Mouse (Mus musculus): ENCODE measurements around the gene Iqcf4. TPM values are rescaled to one million over a fixed set of nuclear protein-coding genes. Genes with fewer than 3 reads are reported as not detected.

Iqcf4 gene
- not detected in 2 replicates for polyA plus RNA-seq (2014; fragmentation: Nextera tagmentation; extraction: Ambion mirVana)

GRCm38 (mm10) chr9:106570896-106571295 is at the start of gene Iqcf4:
Gene Iqcf4 (minus strand): TSS chr9:106570996.
- H3K27ac ChIP-seq (replicated peaks; ENCODE audit: low read depth, low read length): no peak within 1 kb of the TSS
- 87% methylated on average over 7 of the region's 7 CpGs for WGBS
- ATAC-seq (ENCODE audit: insufficient number of reproducible peaks, low FRiP score, low TSS enrichment, low read depth) (no peak), DNase-seq (ENCODE audit: low spot score) (no peak)
- H3K4me3 ChIP-seq (ENCODE audit: low read depth, low read length): no peak within 1 kb of the TSS
- H3K4me2 ChIP-seq (ENCODE audit: low read depth, severe bottlenecking): no peak within 1 kb of the TSS
- H3K9me3 ChIP-seq (ENCODE audit: control insufficient read depth, low read length): no peaks in the 10 kb centered on the region
- H3K9ac ChIP-seq (ENCODE audit: low read length): no peak within 1 kb of the TSS
- H3K4me1 ChIP-seq (ENCODE audit: control insufficient read depth, insufficient read depth, low read length): no peaks in the 10 kb centered on the region
- no peaks in the 10 kb centered on the region for H3K27me3 ChIP-seq (ENCODE audit: control insufficient read depth, insufficient read depth, low read length)
- no peaks in the 10 kb centered on the region for H3K36me3 ChIP-seq (ENCODE audit: control insufficient read depth, insufficient read depth, low read length)

GRCm38 (mm10) chr9:106617496-106617895 is 46.7 kb upstream of the Iqcf4 start:
- Histone ChIP-seq H3K27me3 (ENCODE audit: control insufficient read depth, insufficient read depth, low read length) (no peaks in the 10 kb centered on the region), H3K4me3 (ENCODE audit: low read depth, low read length) (no peak overlapping the region), H3K36me3 (ENCODE audit: control insufficient read depth, insufficient read depth, low read length) (no peaks in the 10 kb centered on the region), H3K4me1 (ENCODE audit: control insufficient read depth, insufficient read depth, low read length) (no peaks in the 10 kb centered on the region), H3K27ac (replicated peaks; ENCODE audit: low read depth, low read length) (no peak overlapping the region), H3K9ac (ENCODE audit: low read length) (no peak overlapping the region), H3K4me2 (ENCODE audit: low read depth, severe bottlenecking) (no peak overlapping the region), H3K9me3 (ENCODE audit: control insufficient read depth, low read length) (no peaks in the 10 kb centered on the region)
- no peak for DNase-seq (ENCODE audit: low spot score)
- ATAC-seq (ENCODE audit: insufficient number of reproducible peaks, low FRiP score, low TSS enrichment, low read depth): no peak
- WGBS: 84% methylated on average over 3 of the region's 3 CpGs

GRCm38 (mm10) chr9:106616306-106616705 is 45.5 kb upstream of the Iqcf4 start:
- 86% methylated on average over 9 of the region's 9 CpGs for WGBS
- Histone ChIP-seq H3K27ac (replicated peaks; ENCODE audit: low read depth, low read length) (no peak overlapping the region), H3K36me3 (ENCODE audit: control insufficient read depth, insufficient read depth, low read length) (no peaks in the 10 kb centered on the region), H3K27me3 (ENCODE audit: control insufficient read depth, insufficient read depth, low read length) (no peaks in the 10 kb centered on the region), H3K4me1 (ENCODE audit: control insufficient read depth, insufficient read depth, low read length) (no peaks in the 10 kb centered on the region), H3K9ac (ENCODE audit: low read length) (no peak overlapping the region), H3K4me3 (ENCODE audit: low read depth, low read length) (no peak overlapping the region), H3K9me3 (ENCODE audit: control insufficient read depth, low read length) (no peaks in the 10 kb centered on the region), H3K4me2 (ENCODE audit: low read depth, severe bottlenecking) (no peak overlapping the region)
- DNase-seq (ENCODE audit: low spot score) (no peak), ATAC-seq (ENCODE audit: insufficient number of reproducible peaks, low FRiP score, low TSS enrichment, low read depth) (no peak)

- Histone ChIP-seq H3K27ac (replicated peaks; ENCODE audit: low read depth, low read length) (no peak overlapping the region), H3K4me3 (ENCODE audit: low read depth, low read length) (no peak overlapping the region), H3K27me3 (ENCODE audit: control insufficient read depth, insufficient read depth, low read length) (no peaks in the 10 kb centered on the region), H3K4me1 (ENCODE audit: control insufficient read depth, insufficient read depth, low read length) (no peaks in the 10 kb centered on the region), H3K9ac (ENCODE audit: low read length) (no peak overlapping the region), H3K4me2 (ENCODE audit: low read depth, severe bottlenecking) (no peak overlapping the region), H3K36me3 (ENCODE audit: control insufficient read depth, insufficient read depth, low read length) (no peaks in the 10 kb centered on the region), H3K9me3 (ENCODE audit: control insufficient read depth, low read length) (no peaks in the 10 kb centered on the region)
- DNase-seq (ENCODE audit: low spot score) (no peak), ATAC-seq (ENCODE audit: insufficient number of reproducible peaks, low FRiP score, low TSS enrichment, low read depth) (no peak)
- WGBS: 52% methylated on average over 3 of the region's 3 CpGs
Observed at GRCm38 (mm10) chr9:106614616-106615015, 43.8 kb upstream of the Iqcf4 start.

GRCm38 (mm10) chr9:106613951-106614350 is 43.2 kb upstream of the Iqcf4 start:
- Histone ChIP-seq H3K27ac (replicated peaks; ENCODE audit: low read depth, low read length) (no peak overlapping the region), H3K4me3 (ENCODE audit: low read depth, low read length) (no peak overlapping the region), H3K27me3 (ENCODE audit: control insufficient read depth, insufficient read depth, low read length) (no peaks in the 10 kb centered on the region), H3K36me3 (ENCODE audit: control insufficient read depth, insufficient read depth, low read length) (no peaks in the 10 kb centered on the region), H3K4me2 (ENCODE audit: low read depth, severe bottlenecking) (no peak overlapping the region), H3K9me3 (ENCODE audit: control insufficient read depth, low read length) (no peaks in the 10 kb centered on the region), H3K4me1 (ENCODE audit: control insufficient read depth, insufficient read depth, low read length) (no peaks in the 10 kb centered on the region), H3K9ac (ENCODE audit: low read length) (no peak overlapping the region)
- DNase-seq (ENCODE audit: low spot score): no peak
- no peak for ATAC-seq (ENCODE audit: insufficient number of reproducible peaks, low FRiP score, low TSS enrichment, low read depth)
- whole genome bisulfite sequencing: 71% methylated on average over 2 of the region's 2 CpGs

GRCm38 (mm10) chr9:106610727-106611126 is 39.9 kb upstream of the Iqcf4 start:
- Histone ChIP-seq H3K9me3 (ENCODE audit: control insufficient read depth, low read length) (no peaks in the 10 kb centered on the region), H3K36me3 (ENCODE audit: control insufficient read depth, insufficient read depth, low read length) (no peaks in the 10 kb centered on the region), H3K27ac (replicated peaks; ENCODE audit: low read depth, low read length) (no peak overlapping the region), H3K4me2 (ENCODE audit: low read depth, severe bottlenecking) (no peak overlapping the region), H3K27me3 (ENCODE audit: control insufficient read depth, insufficient read depth, low read length) (no peaks in the 10 kb centered on the region), H3K4me3 (ENCODE audit: low read depth, low read length) (no peak overlapping the region), H3K9ac (ENCODE audit: low read length) (no peak overlapping the region), H3K4me1 (ENCODE audit: control insufficient read depth, insufficient read depth, low read length) (no peaks in the 10 kb centered on the region)
- DNase-seq (ENCODE audit: low spot score) (no peak), ATAC-seq (ENCODE audit: insufficient number of reproducible peaks, low FRiP score, low TSS enrichment, low read depth) (no peak)
- WGBS: 86% methylated on average over 4 of the region's 4 CpGs

GRCm38 (mm10) chr9:106600546-106600945 is 29.8 kb upstream of the Iqcf4 start:
- Histone ChIP-seq H3K4me1 (ENCODE audit: control insufficient read depth, insufficient read depth, low read length) (no peaks in the 10 kb centered on the region), H3K27me3 (ENCODE audit: control insufficient read depth, insufficient read depth, low read length) (no peaks in the 10 kb centered on the region), H3K4me3 (ENCODE audit: low read depth, low read length) (no peak overlapping the region), H3K9ac (ENCODE audit: low read length) (no peak overlapping the region), H3K27ac (replicated peaks; ENCODE audit: low read depth, low read length) (no peak overlapping the region), H3K36me3 (ENCODE audit: control insufficient read depth, insufficient read depth, low read length) (no peaks in the 10 kb centered on the region), H3K4me2 (ENCODE audit: low read depth, severe bottlenecking) (no peak overlapping the region), H3K9me3 (ENCODE audit: control insufficient read depth, low read length) (no peaks in the 10 kb centered on the region)
- WGBS: 34% methylated on average over 8 of the region's 8 CpGs
- ATAC-seq (ENCODE audit: insufficient number of reproducible peaks, low FRiP score, low TSS enrichment, low read depth): no peak
- DNase-seq (ENCODE audit: low spot score): peak; percentile 71

GRCm38 (mm10) chr9:106598466-106598865 is 27.7 kb upstream of the Iqcf4 start:
- no peak overlapping the region for H3K27ac ChIP-seq (replicated peaks; ENCODE audit: low read depth, low read length)
- H3K9ac ChIP-seq (ENCODE audit: low read length): no peak overlapping the region
- ATAC-seq (ENCODE audit: insufficient number of reproducible peaks, low FRiP score, low TSS enrichment, low read depth): no peak
- no peak overlapping the region for H3K4me3 ChIP-seq (ENCODE audit: low read depth, low read length)
- DNase-seq (ENCODE audit: low spot score): no peak
- no peaks in the 10 kb centered on the region for H3K4me1 ChIP-seq (ENCODE audit: control insufficient read depth, insufficient read depth, low read length)
- no peak overlapping the region for H3K4me2 ChIP-seq (ENCODE audit: low read depth, severe bottlenecking)
- H3K36me3 ChIP-seq (ENCODE audit: control insufficient read depth, insufficient read depth, low read length): no peaks in the 10 kb centered on the region
- no peaks in the 10 kb centered on the region for H3K27me3 ChIP-seq (ENCODE audit: control insufficient read depth, insufficient read depth, low read length)
- no peaks in the 10 kb centered on the region for H3K9me3 ChIP-seq (ENCODE audit: control insufficient read depth, low read length)
- WGBS: 41% methylated on average over 7 of the region's 7 CpGs

GRCm38 (mm10) chr9:106595836-106596235 is 25.0 kb upstream of the Iqcf4 start:
- no peaks in the 10 kb centered on the region for H3K4me1 ChIP-seq (ENCODE audit: control insufficient read depth, insufficient read depth, low read length)
- no peak for DNase-seq (ENCODE audit: low spot score)
- H3K4me2 ChIP-seq (ENCODE audit: low read depth, severe bottlenecking): no peak overlapping the region
- ATAC-seq (ENCODE audit: insufficient number of reproducible peaks, low FRiP score, low TSS enrichment, low read depth): no peak
- 79% methylated on average over 7 of the region's 7 CpGs for WGBS
- no peaks in the 10 kb centered on the region for H3K9me3 ChIP-seq (ENCODE audit: control insufficient read depth, low read length)
- no peaks in the 10 kb centered on the region for H3K36me3 ChIP-seq (ENCODE audit: control insufficient read depth, insufficient read depth, low read length)
- no peak overlapping the region for H3K9ac ChIP-seq (ENCODE audit: low read length)
- no peaks in the 10 kb centered on the region for H3K27me3 ChIP-seq (ENCODE audit: control insufficient read depth, insufficient read depth, low read length)
- H3K27ac ChIP-seq (replicated peaks; ENCODE audit: low read depth, low read length): no peak overlapping the region
- no peak overlapping the region for H3K4me3 ChIP-seq (ENCODE audit: low read depth, low read length)

Measured in limb, embryonic 11.5 days (tissue).